Mouse (Mus musculus) gonadal fat pad, adult 2 months (tissue): ENCODE results near the gene Pitpnc1. TPM values are rescaled to one million over a fixed set of nuclear protein-coding genes. Genes with fewer than 3 reads are reported as not detected.

Experiments used
- DNase-seq: peaks from one replicate; pipeline ENCODE4 v3.0.0-alpha.2; 2012; ENCODE audit warnings: low read depth
- polyA plus RNA-seq: library from polyadenylated mRNA; depleted of rRNA; stranded (reverse); fragments of >200 nt; gene quantifications from 2 replicates; pipeline ENCODE4 v1.2.3, GENCODE M21; 2012

Gene Pitpnc1
- polyA plus RNA-seq, 1 experiment = 6.4 TPM

DNA sequence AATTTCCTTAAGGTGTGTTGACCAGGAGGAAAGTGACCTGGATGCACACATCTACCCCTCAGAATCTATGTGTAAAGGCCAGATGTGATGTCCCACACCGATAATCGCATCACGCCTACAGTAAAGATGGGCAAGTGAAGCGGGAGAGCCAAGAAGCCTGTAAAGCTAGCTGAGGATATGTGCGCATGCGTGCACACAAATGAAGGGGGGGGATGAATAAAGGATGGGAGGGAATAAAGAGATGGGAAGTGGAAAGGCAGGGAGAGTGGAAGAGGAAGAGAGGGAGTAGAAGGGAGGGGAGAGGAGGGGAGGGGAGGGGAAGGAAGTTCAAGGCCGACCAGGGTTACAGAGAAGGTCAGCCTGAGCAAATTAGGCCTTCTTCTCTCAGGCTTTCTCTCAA lies 61.6 kb downstream of the Pitpnc1 start:
- no peak for DNase-seq

DNA sequence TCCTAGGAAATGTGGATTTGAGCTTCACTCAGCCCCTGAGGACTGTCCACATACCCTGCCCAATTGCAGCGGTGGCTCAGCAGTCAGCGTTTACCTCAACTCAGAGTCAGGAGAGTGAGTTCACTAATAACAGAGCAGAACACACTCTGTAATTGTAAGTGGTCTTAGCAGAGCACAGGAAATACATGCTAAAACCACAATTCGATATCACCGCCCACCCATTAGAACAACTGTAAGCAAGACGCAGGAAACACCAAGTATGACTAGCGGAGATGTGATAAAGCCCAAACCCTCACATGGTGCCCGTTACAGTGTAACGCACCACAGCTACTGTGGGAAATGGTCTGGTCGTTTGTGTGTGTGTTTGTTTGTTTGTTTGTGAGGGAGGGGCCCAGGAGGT lies 62.8 kb downstream of the Pitpnc1 start:
- no peak for DNase-seq

DNA sequence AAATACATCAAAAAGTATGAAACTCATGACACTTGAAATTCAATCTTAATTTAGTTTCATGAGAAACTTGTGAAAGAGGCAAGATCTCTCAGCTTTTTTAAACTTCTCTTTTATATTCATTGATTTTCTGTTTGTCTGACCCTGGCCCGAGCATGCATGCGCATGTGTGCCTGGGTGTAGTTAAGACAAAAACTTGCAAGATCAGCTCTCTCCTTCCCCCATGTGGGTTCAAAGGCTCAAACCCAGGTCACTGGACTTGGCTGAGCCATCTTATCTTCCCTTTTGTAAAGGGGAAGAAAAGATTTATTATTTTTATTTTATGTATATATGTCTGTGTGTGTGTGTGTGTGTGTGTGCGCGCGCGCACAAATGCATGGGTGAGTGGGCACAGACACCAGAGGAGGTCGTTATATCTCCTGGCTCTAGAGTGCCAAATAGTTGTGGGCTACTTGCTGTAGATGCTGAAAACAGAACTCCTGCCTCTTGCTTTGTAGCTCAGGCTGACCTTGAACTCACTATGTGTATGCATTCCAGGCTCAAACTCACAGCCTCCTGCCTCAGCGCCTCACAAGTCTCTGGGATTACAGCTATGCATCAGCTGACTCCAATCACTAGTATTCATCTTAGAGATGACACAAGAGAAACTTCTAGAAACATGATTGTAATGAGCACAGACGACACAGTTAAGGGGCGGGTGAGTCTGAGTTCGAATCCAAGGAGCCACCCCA lies 64.7 kb downstream of the Pitpnc1 start:
- no peak for DNase-seq

DNA sequence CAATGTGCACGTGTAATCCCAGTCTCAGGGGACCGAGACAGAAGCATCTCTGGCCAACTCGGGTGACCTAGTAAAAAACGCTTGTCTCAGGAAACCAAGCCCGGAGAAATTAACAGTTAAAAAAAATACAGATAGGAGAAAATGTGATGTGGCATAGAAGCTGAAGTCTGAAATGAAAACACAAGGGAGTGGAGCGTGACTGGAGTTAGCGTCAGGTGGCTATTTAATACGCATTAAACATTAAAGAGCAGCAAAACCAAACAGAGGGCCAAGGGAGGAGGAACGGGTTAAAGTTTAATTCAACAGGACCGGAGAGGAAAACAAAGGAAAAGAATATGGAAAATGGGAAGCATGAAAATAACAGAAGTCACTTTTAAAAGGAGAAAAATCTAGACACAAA lies 67.2 kb downstream of the Pitpnc1 start:
- no peak for DNase-seq

DNA sequence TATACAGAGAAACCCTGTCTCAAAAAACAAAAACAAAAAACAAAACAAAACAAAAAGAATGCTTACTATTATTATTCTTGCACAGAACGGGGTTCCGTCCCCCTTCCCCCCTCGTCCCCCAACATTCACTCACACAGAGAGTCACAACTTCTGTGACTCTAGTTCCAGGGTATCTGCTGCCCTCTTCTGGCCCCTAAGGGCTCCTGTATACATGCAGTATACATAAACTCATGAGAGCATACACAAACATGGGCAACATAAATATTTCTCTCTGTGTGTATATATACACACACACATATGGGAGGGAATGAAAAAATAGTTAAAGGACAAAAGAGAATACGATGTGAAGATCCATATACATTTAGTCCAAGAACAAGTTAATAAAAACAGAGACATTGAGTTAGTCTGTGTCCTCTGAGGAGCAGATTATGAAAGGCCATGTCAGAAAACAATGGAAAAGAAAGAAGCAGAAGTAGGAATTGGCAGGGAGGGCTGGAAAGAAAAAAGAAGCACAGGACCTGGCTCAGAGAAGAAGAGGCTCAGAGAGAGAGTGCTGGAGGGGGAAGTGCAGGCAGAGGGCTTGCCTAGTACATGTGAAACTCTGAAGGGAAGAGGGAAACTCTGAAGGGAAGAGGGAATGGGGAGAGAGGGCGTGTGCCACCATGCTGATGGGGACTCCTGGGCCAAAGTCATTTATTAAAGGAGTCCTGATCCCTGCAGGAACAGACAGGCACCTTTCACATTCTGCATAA lies 68.5 kb downstream of the Pitpnc1 start:
- no peak for DNase-seq

DNA sequence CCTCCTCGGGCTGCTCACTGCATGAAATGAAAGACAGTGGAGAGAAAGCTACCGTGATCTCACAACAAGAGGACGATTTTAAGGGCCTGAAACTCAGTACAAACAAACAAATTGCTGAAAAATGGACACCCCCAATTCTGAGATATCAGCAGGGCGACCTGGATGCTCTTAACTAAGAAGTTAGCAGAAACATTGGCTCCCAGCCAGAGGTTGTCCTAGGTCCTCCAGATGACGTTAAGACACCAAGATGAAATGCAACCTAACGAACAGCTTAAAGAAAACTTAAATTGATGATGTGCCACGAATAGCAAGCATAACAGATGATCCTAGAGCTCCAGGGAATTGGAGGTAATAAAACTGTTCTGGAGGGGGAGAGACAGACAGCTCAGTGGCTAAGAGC lies 69.7 kb downstream of the Pitpnc1 start:
- DNase-seq = no peak

DNA sequence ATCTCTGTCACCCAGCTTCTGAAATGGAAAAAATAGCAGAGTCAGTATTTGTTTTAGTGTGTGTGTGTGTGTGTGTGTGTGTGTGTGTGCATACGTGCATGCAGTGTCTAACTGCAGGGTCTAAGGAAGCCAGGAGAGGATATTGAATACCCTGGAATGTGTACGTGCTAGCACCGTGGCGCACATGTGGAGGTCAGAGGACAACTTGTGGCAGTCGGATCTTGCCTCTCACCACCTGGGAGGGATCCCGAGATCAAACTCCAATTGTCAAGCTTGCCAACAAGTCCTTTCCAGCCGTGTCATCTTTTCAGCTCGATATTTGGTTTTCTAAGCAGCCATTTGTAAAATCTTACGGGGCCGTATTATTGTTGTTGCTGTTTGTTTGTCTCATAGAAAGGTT lies 70.5 kb downstream of the Pitpnc1 start:
- no peak for DNase-seq

DNA sequence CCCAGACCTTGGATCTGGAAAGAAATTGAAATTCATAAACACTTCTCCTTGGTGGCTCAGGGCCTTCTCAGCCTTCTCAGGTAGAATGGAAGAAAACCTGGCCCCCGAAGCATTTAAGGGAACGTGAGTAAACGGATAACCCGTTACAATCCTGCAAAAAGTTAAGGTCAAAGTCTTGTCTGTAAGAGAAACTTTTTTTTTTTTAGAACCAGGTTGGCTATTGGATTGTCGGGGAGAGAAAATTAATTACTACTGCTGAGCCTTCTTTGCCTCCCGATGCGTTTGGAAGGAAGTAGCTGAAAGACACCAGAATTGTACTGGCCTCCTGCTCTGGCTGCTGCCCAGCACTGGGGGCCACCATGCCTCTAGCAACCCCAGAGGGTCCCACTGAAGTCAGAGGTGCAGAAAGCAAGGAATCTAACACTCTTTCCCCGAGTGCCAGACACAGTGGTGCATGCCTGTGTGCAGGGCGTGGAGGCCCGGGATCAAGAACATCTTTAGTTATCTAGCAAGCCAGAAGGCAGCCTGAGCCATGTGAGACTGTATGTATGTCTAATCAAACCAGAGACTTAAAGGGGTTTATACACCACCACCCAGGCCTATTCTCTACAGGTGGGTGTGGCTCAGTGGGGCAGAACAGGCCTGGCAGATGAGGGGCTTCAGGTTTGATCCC lies 73.0 kb downstream of the Pitpnc1 start:
- no peak for DNase-seq

DNA sequence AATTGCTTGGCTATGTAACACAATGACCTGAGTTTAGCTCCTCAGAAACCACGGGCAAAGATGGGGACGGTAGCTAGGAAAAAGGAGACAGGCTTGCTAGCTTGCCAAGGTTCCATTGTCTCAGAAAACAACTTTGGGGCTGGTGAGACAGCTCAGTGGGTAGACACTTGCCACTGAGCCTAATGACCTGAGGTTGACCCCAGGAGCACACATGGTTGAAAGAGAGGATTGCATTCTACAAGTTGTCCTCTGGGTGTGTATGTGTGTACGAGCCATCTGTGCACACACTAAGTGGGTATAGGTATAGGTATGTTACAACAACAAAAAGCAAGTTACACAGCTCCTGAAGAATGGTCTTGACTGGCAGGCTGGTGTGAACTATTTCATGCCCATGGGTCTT lies 76.3 kb downstream of the Pitpnc1 start:
- no peak for DNase-seq

DNA sequence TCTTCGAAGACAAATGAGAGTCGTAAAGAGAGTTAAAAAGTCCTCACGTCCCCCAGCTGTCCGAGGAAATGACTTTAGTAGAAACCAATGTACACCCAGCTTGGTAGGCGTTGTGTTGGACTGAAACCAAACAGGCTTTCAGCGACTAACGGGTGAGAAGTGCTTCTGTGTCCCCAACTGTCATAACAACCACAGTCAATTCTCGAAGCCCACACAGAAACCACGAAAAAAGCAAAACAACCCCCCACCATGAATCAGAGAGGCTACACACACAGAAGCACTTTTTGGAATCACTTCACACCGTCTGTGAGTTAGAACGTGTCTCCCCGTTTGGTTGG lies 76.7 kb downstream of the Pitpnc1 start:
- no peak for DNase-seq

DNA sequence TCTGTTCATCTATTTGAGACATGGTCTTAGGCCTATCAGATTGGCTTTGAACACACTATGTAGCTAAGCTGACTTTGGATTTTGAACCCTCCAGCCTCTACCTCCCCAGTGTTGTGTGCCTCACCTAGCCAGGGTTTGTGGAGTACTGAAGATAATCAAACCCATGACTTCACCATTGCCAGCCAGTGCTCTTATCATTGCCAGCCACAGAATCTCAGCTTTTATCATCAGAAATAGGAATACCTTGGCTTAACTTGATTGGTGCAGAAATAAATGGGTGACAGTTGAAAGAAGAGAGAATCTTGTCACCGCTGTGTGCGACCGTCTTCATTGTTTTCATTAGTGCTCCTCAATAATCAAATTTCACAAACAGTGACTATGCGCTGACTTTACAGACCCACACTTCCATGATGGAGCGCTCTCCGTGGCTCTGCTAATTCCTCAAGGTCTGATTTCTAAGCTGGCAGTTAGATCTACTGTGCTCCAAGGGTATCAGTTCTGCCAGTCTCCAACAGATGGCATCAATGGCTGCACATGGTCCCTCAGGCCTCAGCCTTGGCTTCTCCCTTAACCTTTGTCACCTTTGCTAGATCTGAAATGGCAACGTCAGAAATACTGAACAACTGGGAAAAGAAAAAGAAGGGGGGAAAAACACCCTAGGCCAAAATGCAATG lies 77.2 kb downstream of the Pitpnc1 start:
- no peak for DNase-seq

DNA sequence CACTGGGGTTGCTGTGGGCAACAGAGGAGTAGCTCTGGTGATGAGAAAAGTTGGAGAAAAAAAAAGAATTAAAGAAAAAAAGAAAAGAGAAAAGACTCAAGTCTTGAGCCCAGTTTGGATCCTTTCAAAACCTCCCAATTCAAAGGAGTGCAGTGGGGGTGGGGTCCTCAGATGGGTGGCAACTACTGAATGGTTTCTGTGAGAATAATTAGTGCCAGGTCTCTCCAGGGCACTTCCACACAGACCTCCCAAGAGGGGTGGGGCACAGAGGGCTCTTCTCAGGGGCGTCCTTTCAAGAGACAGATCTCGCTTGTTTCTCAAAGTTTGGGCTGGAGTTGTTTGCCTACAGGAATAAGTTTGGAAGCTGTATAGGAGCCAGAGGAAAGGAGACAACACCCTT lies 80.0 kb downstream of the Pitpnc1 start:
- DNase-seq = no peak

DNA sequence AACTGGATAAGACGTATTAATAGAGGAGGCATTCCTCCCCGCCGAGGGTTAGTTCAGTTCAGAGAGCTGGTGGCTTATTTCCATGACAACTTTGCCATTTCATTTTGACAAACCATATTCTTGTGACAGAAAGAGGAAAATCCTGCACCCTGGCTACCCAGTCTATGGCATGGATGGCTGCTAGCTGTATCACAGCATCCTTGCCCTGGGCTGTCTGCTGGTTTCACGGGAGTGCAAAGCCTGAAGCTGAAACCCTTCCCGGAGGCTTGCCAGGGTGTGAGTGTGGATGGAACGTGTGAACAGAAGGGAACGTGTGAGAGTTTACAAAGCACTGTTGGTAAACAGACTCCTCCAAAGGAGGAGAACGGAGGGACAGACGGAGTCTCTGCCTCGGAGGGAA lies 80.5 kb downstream of the Pitpnc1 start:
- DNase-seq = no peak

DNA sequence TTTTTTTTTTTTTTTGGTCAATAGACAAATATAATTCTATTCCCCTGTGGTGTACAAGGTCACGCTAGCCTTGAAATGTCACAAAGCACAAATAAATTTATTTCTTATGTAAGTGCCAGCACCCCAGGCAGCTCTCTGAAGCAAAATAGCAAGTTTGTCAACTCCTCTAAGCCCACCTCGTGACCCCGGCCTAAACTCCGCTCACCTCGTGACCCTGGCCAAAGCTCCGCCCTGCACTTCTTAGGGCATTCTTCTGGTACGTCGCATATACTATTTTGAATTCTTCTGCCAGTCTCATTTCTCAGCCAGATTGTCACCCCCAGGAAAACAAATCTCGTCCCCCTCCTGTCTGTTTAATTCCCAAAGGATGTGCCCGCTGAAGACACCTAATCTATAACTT lies 84.0 kb downstream of the Pitpnc1 start:
- DNase-seq = no peak

DNA sequence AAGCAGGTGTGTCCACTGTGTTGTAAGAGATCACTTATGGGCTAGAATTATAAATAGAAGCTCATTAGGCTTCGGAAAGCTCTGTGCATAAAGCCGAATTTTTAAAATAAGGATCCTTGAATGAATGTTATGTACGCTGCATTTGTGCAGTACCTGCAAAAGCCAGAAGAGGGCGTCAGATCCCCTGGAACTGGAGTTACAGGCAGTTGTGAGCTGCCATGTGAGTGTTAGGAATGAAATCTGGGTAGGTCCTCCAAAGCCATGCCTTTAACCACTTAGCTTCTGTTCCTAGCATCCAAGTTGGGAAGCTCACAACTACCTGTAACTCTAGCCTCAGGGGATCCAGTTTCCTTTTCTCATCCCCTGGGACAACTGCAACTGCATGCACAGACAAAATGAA lies 85.2 kb downstream of the Pitpnc1 start:
- no peak for DNase-seq

DNA sequence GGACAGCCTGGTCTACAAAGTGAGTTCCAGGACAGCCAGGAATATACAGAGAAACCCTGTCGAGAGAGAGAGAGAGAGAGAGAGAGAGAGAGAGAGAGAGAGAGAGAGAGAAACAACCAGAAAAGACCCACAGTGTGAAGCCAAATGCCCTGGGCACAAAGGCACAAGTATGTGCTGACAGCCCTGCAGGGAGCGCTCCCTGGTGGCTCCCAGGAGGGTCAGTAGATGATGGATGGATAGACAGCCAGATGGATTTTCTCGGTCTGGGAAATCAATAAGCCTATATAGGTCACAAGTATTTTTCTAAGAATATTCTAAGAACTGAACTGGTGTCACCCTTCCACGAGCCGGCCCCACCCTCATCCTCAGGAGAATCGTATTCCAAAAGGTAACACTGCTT lies 86.5 kb downstream of the Pitpnc1 start:
- DNase-seq = no peak

DNA sequence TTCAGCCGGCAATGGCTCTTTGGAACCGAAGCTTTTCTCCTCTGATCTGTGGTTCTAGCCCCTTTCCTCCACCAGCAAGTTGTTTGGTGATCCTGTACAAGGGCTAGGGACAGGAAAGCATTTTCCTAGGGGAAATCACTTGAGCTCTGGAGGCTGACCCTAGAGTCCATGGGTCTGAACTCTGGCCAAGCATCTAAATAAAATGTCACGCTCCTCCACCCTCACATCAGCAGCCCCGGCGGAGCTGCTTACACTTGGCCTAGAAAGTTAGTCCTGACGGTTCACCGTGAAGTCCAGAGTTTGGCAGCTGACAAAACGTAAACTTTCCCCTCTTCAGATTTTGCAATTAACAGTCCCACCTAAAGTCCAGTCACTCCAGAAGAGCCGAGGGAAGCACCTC lies 90.5 kb downstream of the Pitpnc1 start:
- DNase-seq = no peak

DNA sequence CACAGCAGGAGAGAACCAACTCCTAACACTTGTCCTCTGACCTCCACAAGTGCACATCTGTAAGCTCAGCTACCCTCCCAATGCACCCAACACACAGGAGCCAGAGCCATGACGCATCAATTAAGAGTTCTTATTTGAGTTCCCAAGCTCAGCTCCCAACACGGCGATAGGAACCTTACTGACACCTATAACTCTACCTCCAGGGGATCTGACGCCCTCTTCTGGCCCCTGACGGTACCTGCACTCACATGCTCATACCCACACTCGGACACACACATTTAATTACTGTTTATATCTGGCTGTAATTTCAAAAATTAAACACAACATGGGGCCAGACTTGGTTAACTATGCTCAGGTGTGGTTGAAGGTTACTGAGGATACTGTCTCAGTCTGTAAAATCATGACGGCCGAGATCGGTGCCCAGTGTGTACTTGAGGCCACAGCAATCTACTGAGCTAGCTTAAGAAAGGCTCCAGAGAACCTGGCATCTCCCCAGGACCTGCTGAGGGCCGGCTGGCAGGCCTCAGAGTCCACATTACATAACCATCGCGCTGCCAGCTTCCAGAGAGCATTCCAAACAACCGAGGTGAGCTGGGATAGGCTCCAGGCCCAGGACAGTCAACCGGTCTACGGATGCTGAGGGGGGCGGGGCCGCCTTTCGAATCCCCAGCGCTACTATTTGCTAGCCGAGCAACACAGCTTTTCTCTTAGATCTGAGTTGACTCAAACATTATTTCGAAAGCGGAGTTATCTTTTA lies 91.2 kb downstream of the Pitpnc1 start:
- peak; percentile 19 for DNase-seq

DNA sequence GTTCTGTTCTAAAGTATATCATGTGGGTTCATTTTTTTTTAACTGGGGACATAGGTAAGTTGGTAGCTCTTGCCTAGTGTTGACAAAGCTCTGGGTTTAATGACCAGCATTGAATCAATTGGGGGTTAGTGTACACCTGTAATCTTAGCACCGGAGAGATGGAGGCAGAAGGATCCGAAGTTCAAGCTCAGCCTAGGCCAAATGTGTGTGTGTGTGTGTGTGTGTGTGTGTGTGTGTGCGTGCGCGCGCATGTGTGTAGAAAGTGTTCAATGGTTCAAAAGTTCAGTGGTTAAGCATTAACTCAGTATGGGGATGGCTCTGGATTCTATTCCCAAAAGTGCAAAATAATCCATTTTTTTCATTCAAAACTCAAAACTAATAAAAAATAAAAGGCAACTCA lies 93.2 kb downstream of the Pitpnc1 start:
- DNase-seq = no peak

DNA sequence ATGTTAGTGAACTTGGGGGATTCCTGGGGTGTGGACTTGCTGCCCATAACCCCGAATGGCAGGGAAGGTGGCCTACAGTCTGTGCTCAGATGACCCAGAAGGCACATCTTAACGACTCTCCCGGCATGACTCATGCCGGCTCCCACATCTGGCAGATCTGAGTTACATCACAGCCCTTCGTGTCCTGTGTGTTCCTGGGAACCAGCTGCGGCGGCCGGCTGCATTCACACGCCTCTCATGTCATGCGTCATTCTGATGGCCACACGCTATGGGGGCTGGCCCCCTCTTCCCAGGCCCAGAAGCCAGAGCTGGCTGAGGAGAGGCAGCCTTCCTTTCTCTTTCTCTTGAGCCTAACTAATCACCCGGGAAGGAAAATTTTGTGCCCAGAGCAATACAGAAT lies 94.2 kb downstream of the Pitpnc1 start:
- DNase-seq = peak; percentile 31

DNA sequence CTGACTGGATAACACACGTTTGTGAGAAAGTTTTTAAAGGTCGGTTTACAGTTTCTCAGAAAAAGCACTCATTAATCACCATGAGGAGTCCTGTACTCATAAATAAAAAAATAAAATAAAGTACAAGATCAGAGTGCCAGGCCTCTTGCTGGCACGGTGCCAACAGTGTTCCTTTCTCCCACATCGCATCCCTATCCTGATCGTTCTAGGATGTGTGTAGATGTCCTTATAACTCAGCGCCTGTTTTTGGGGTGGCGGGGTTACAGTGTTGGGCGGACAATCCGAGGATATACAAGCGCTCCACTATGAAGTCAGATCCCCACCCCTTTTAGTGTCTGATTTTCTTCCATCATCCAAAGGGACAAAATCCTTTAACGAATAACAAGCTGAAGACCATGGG lies 94.7 kb downstream of the Pitpnc1 start:
- no peak for DNase-seq

DNA sequence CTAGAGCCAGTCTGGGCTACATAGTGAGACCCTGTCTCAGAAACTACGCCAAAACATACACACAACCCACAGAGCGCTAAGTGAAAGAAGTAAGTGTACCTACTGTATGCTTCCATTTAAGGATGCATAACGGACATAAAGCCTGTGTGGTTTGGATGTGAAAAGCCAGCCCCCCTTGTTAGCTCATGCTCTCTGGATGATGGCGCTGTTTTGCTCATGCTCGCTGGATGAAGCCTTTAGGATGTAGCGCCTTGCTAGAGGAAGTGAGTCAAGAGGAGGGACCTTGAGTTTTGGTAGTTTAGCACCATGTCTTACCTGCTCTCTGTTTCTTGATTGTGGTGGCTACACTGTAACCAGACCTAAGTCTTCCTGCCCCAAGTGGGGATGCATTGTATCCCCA lies 96.9 kb downstream of the Pitpnc1 start:
- DNase-seq = no peak
